Mouse (Mus musculus): ENCODE measurements at regions not wholly inside any gene's neighbourhood (a gene's known extent, or its start where the extent isn't known, plus 50 kb on each side); places are given as distances from the start of the nearest gene placed in this dataset.

DNA sequence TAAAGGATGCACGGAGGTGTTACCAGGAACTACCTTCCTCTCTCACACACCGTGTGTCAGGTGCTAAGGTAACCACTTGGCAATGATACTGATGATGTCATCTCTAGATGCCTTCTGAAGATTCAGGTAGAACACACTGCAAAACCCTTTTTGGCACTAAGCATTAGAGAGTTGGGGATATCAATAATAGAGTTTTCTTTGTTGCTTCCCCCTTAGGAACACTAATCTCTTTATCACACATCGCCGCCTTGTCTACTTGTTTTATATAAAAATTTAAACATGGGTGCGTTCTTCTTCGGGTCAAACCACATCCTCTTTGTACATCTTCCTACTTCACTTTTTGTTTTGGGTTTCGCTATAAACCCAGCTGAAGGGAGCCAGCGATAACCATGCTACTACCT is 346.4 kb downstream of the Cog6 start:
- TF ChIP-seq CTCF (IDR thresholded peaks at IDR 0.05; ENCODE audit: low read depth, low read length) (no peak), POLR2A (IDR thresholded peaks at IDR 0.05; ENCODE audit: borderline replicate concordance, low read depth, low read length) (no peak)

Data from bone marrow macrophage, adult 2 months (primary cell).